Mouse (Mus musculus): Measurements from ENCODE around the gene Ezh1. TPM values are rescaled to one million over a fixed set of nuclear protein-coding genes. Genes with fewer than 3 reads are reported as not detected.

The Ezh1 gene
- total and polyA plus RNA-seq, 3 experiments = 4.2 to 55.9 (median 25.4) TPM

- no peak for DNase-seq (ENCODE audit: low spot score)
- TF ChIP-seq CTCF (IDR thresholded peaks at IDR 0.05; ENCODE audit: low read depth, low read length) = no peak
- no peak for TF ChIP-seq TAL1 (conservative IDR thresholded peaks at IDR 0.05; ENCODE audit: low read depth, low read length)
- no peak for TF ChIP-seq GATA2 (IDR thresholded peaks at IDR 0.05; ENCODE audit: borderline replicate concordance, low read depth, low read length)
- TF ChIP-seq POLR2AphosphoS5 (IDR thresholded peaks at IDR 0.05; ENCODE audit: insufficient replicate concordance, low read depth, low read length) = no peak
- TF ChIP-seq GATA1 (IDR thresholded peaks at IDR 0.05; ENCODE audit: borderline replicate concordance, low read length) = no peak
- H3K27me3 ChIP-seq (ENCODE audit: insufficient read depth, low read length) = peaks cover 63% of the 10 kb centered on the region
- peaks cover 24% of the 10 kb centered on the region for H3K4me1 ChIP-seq (ENCODE audit: insufficient read depth, low read depth, low read length)
- peaks cover 15% of the 10 kb centered on the region for H3K36me3 ChIP-seq (replicated peaks)
- H3K4me3 ChIP-seq (ENCODE audit: low read depth, low read length) = no peak overlapping the region
- ATAC-seq (ENCODE audit: extremely low read depth, insufficient number of reproducible peaks, low FRiP score, poor library complexity, severe bottlenecking) = no peak
- no peaks in the 10 kb centered on the region for H3K9me3 ChIP-seq (replicated peaks)
These were observed 58.9 kb downstream of the Ezh1 start for GRCm38 (mm10) chr11:101167211-101167962.

DNA sequence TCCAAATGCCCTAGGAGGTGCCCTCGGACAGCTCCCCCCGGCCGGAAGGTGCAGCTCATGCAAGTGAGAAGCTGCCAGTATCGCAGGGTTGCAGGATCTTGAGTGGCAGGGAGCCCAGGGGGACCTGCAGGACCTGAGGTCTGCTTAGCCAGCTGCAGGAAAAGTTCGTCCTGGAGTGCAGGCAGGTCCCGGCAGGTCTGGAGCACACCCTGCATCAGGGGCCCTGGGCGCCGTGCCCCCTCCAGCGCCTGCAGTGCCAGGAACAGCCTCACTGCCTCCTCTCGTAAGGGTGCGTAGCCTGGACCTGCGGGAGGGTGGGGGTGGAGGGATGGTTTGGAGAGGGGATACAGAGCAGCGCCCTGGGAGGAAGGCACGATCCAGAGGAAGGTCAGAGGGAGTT lies 59.9 kb downstream of the Ezh1 start:
- Histone ChIP-seq H3K4me1 (ENCODE audit: insufficient read depth, low read depth, low read length) (peaks cover 16% of the 10 kb centered on the region), H3K36me3 (replicated peaks) (peaks cover 15% of the 10 kb centered on the region), H3K27me3 (ENCODE audit: insufficient read depth, low read length) (peaks cover 67% of the 10 kb centered on the region)

GRCm38 (mm10) chr11:101164677-101165580 lies 61.3 kb downstream of the Ezh1 start:
- H3K4me3 ChIP-seq (ENCODE audit: low read depth, low read length) = no peak overlapping the region
- DNase-seq (ENCODE audit: low spot score) (peak; percentile 0), ATAC-seq (ENCODE audit: extremely low read depth, insufficient number of reproducible peaks, low FRiP score, poor library complexity, severe bottlenecking) (no peak)
- peaks cover 4% of the 10 kb centered on the region; the same call in 1 of the 2 replicates for H3K4me1 ChIP-seq (ENCODE audit: insufficient read depth, low read depth, low read length)
- H3K27me3 ChIP-seq (ENCODE audit: insufficient read depth, low read length) = peaks cover 59% of the 10 kb centered on the region
- no peak for TF ChIP-seq GATA2 (IDR thresholded peaks at IDR 0.05; ENCODE audit: borderline replicate concordance, low read depth, low read length)
- no peak for TF ChIP-seq POLR2AphosphoS5 (IDR thresholded peaks at IDR 0.05; ENCODE audit: insufficient replicate concordance, low read depth, low read length)
- no peak for TF ChIP-seq CTCF (IDR thresholded peaks at IDR 0.05; ENCODE audit: low read depth, low read length)
- no peak for TF ChIP-seq GATA1 (IDR thresholded peaks at IDR 0.05; ENCODE audit: borderline replicate concordance, low read length)
- TF ChIP-seq TAL1 (conservative IDR thresholded peaks at IDR 0.05; ENCODE audit: low read depth, low read length) = no peak
- no peaks in the 10 kb centered on the region for H3K9me3 ChIP-seq (replicated peaks)
- peaks cover 15% of the 10 kb centered on the region for H3K36me3 ChIP-seq (replicated peaks)

More for the DNA sequence above, 59.9 kb downstream of the Ezh1 start:
- no peak for ATAC-seq (ENCODE audit: extremely low read depth, insufficient number of reproducible peaks, low FRiP score, poor library complexity, severe bottlenecking)
- H3K4me3 ChIP-seq (ENCODE audit: low read depth, low read length) = no peak overlapping the region
- H3K9me3 ChIP-seq (replicated peaks) = no peaks in the 10 kb centered on the region
- DNase-seq (ENCODE audit: low spot score) = no peak
- TF ChIP-seq TAL1 (conservative IDR thresholded peaks at IDR 0.05; ENCODE audit: low read depth, low read length) = no peak
- TF ChIP-seq POLR2AphosphoS5 (IDR thresholded peaks at IDR 0.05; ENCODE audit: insufficient replicate concordance, low read depth, low read length) = no peak
- TF ChIP-seq GATA2 (IDR thresholded peaks at IDR 0.05; ENCODE audit: borderline replicate concordance, low read depth, low read length) = no peak
- no peak for TF ChIP-seq GATA1 (IDR thresholded peaks at IDR 0.05; ENCODE audit: borderline replicate concordance, low read length)
- TF ChIP-seq CTCF (IDR thresholded peaks at IDR 0.05; ENCODE audit: low read depth, low read length) = no peak

DNA sequence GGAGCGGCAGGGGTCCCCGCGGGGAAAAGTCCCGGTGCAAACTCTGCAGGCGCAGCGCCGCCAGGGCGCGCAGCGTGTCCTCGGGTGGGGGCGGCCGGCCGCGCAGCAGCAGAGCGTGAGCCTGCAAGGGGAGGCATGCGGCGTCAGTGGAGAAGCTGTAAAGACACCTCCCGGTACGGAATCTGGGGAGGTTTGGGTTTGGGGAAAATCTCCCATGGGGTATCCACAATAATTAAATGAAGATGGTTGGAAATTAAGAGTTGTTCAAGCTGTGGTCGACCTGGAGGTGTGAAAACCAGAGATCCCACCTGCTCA lies 62.0 kb downstream of the Ezh1 start:
- Histone ChIP-seq H3K4me1 (ENCODE audit: insufficient read depth, low read depth, low read length) (0 out of 2 replicates have a peak, but pooled peaks cover 2% of the 10 kb centered on the region), H3K4me3 (ENCODE audit: low read depth, low read length) (no peak overlapping the region), H3K36me3 (replicated peaks) (peaks cover 15% of the 10 kb centered on the region), H3K9me3 (replicated peaks) (no peaks in the 10 kb centered on the region), H3K27me3 (ENCODE audit: insufficient read depth, low read length) (peaks cover 53% of the 10 kb centered on the region)
- ATAC-seq (ENCODE audit: extremely low read depth, insufficient number of reproducible peaks, low FRiP score, poor library complexity, severe bottlenecking) = no peak
- TF ChIP-seq TAL1 (conservative IDR thresholded peaks at IDR 0.05; ENCODE audit: low read depth, low read length) (no peak), CTCF (IDR thresholded peaks at IDR 0.05; ENCODE audit: low read depth, low read length) (no peak), GATA2 (IDR thresholded peaks at IDR 0.05; ENCODE audit: borderline replicate concordance, low read depth, low read length) (no peak), GATA1 (IDR thresholded peaks at IDR 0.05; ENCODE audit: borderline replicate concordance, low read length) (no peak), POLR2AphosphoS5 (IDR thresholded peaks at IDR 0.05; ENCODE audit: insufficient replicate concordance, low read depth, low read length) (no peak)
- no peak for DNase-seq (ENCODE audit: low spot score)

DNA sequence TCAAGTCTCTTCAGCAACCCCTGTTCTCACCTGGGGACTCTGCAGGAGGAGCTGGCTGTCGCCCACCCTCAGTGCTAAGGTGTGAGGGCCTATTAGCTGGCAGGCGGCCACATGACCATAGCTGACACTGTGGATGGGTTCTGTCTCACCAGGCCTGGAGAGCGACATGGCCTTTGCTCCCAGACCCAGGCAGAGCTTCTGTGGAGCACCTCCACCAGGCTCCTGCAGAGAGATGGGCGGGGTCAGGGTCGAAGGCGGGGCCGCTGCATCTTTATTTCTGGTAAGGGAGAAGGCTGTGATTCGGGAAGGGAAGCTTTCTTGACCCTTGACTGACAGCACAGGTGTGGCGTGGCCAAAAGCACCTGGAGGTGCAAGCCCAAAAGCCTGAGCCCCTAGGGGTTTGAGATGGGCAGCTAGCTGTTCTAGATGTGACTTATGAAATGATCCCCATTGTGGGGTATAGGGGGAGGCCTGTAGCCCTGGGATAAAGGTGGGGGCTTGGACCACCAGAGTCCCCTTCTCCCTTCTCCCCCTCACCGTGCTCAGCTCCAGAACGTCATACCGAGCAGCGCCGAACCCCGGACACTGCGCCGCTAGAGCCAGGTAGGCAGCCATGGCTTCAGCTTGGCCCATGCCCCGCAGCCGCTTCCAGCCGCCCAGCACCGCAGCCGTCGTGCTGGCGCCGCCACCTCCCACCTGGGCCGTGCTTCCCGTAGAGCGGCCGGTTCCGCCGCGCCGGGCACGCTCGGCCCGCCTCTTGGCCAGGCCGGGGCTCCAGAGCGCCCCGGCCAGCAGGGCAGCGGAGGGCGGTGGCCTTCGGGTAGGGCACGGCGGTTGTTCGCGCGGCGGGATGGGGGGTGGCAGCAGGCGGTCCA lies 62.5 kb downstream of the Ezh1 start:
- Histone ChIP-seq H3K36me3 (replicated peaks) (peaks cover 15% of the 10 kb centered on the region), H3K4me1 (ENCODE audit: insufficient read depth, low read depth, low read length) (0 out of 2 replicates have a peak, but pooled peaks cover 2% of the 10 kb centered on the region), H3K4me3 (ENCODE audit: low read depth, low read length) (no peak overlapping the region), H3K27me3 (ENCODE audit: insufficient read depth, low read length) (peaks cover 54% of the 10 kb centered on the region), H3K9me3 (replicated peaks) (no peaks in the 10 kb centered on the region)
- ATAC-seq (ENCODE audit: extremely low read depth, insufficient number of reproducible peaks, low FRiP score, poor library complexity, severe bottlenecking) = no peak
- TF ChIP-seq GATA2 (IDR thresholded peaks at IDR 0.05; ENCODE audit: borderline replicate concordance, low read depth, low read length) (no peak), CTCF (IDR thresholded peaks at IDR 0.05; ENCODE audit: low read depth, low read length) (no peak), POLR2AphosphoS5 (IDR thresholded peaks at IDR 0.05; ENCODE audit: insufficient replicate concordance, low read depth, low read length) (no peak), GATA1 (IDR thresholded peaks at IDR 0.05; ENCODE audit: borderline replicate concordance, low read length) (no peak), TAL1 (conservative IDR thresholded peaks at IDR 0.05; ENCODE audit: low read depth, low read length) (no peak)
- no peak for DNase-seq (ENCODE audit: low spot score)

Measured in G1E (cell line).